Mouse (Mus musculus) monocyte, adult 5-6 weeks (primary cell): ENCODE measurements around the gene Slc15a3. TPM values are rescaled to one million over a fixed set of nuclear protein-coding genes. Genes with fewer than 3 reads are reported as not detected.

Experiments used
- ATAC-seq: fragments of 153-309, 156-312 bp; replicated peaks from 2 replicates; pipeline ENCODE4 v1.8.0; 2017; ENCODE audit warnings: mild to moderate bottlenecking; ENCODE audit not compliant: low TSS enrichment, insufficient number of reproducible peaks, severe bottlenecking, poor library complexity, low FRiP score
- total RNA-seq: library from RNA; stranded (forward); fragments of 200-1000, 200-491, 200-594 nt; gene quantifications from 3 replicates; pipeline ENCODE4 v1.2.3, GENCODE M21; 2017

Gene Slc15a3
- total RNA-seq, 1 experiment from 2014 or later, result 26.8 TPM

DNA sequence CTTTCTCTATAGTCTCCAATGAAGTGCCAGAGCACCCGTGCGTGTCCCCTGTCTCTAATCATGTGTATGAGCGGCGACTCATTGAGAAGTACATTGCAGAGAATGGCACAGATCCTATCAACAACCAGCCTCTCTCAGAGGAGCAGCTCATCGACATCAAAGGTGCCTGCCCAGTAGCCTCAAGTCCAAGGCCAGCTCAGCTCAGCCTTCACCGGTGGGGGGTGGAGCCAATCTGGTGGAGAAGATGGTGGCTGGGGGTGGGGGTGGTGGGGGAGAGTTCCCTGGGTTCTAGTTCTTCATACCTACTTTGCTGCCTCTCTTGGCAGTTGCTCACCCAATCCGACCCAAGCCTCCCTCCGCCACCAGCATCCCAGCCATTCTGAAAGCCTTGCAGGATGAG, 58.0 kb downstream of the Slc15a3 start:
- no peak for ATAC-seq

GRCm38 (mm10) chr19:10900315-10900714, 60.8 kb downstream of the Slc15a3 start:
- no peak for ATAC-seq

DNA sequence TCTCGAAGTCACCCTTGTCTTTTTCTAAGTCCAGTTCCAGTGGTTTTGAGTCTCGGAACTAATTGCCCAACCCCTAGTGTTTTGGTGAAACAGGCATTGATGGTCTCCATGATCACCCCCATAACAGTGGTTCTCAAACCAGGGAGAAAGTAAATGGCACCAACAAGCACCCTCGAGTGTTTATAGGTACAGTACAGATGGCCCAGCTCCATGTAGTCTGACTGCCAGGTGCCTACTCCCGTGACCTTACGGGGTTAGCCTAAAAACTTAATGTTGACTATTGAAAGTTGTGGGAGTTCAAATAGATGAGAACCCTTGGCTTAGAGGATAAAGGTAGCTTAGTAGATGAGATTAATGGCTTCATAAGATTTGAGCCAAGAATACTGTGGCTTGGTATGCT, 61.5 kb downstream of the Slc15a3 start:
- ATAC-seq, result no peak

DNA sequence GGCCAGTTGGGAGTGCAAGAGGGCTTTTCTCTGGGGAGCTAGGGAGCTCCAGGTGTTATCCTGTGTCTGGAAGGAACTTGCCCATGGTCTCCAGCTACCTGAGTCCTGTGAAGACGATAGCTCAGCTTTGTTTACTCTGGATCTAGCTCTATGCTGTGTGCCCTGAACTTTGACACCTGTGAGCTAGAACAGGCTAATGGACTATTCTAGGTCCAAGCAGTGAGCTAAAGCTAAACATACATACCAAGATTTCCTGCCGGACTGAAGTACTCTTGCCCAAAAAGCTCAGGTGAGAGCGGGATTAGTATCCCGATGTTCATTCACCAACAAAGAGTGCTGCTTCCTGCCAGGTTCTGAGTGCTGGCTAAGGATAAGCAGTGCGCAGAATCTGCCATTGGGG, 65.0 kb downstream of the Slc15a3 start:
- no peak for ATAC-seq

DNA sequence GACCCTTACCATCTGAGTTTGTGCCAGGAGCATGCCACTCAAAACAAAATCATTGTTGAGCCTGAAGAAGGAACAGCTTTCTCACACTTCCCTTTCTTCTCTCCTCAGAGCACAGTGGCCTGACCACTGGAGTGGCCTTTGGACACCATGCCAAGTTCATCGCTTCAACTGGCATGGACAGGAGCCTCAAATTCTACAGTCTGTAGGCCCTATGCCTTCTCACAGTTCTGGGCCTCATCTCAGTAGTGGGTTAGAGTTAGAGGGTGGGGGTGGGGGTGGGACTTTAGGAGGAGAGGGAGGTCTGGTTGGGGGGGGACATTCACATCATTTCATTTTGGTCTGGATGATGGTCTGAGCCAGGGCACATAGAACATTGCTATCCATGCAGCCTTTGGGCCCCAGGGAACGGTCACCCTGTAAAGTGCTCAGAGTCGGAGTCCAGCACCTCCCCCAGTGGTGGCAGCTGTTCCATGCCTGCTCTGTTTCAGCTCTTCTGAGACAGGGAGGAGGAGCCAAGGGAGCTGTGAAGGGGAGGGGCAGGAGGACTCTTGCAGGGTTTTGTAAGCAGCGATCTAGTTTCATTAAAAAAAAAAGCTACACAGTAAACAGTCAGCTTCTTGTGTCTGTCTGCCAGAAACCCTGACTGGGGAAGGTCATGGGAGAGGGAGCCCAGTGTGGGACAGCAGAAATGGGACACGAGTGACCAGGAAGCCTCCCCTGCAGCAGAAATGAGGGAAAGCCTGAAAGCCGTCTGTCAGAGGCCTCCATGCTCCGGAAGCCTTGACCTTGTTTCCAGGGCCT, 65.6 kb downstream of the Slc15a3 start:
- ATAC-seq, result no peak

GRCm38 (mm10) chr19:10905728-10906000, 66.1 kb downstream of the Slc15a3 start:
- ATAC-seq, result no peak

DNA sequence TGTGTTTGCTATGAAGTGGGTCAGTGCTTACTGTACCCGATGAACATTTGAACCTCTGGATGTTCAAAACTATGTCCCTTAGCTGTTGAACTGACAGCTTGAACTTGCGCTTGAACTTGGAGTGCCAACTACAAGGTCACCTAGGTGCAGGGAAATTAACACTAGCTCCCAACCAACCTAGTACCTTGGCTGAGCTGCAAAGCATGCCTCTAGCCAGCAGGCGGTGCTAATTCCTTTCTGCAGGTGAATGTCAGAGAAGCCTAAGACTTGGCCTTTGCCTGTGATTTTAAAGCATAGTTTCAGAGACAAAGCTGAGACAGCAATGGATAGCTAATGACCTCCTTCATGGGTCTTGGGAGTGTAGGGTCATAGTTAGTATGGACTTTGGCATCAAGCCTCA, 68.4 kb downstream of the Slc15a3 start:
- ATAC-seq, result peak; percentile 34; the same call in 1 of the 2 replicates

Other genes with a start within 250 kb of the Slc15a3 start
- gene Ddb1, start 234.4 kb upstream of the Slc15a3 start, total RNA-seq, result 228 to 236 TPM (median 231 TPM) in 3 replicates
- gene Tkfc, start 234.1 kb upstream of the Slc15a3 start, total RNA-seq, result 2.1 to 4.3 TPM (median 2.8 TPM) in 3 replicates
- not detected in 3 replicates for gene Vwce, start 205.5 kb upstream of the Slc15a3 start, total RNA-seq
- not detected in 3 replicates for gene Pga5, start 161.7 kb upstream of the Slc15a3 start, total RNA-seq
- 7.3 to 22.2 TPM (median 18.7 TPM) in 3 replicates for gene Vps37c, start 151.0 kb upstream of the Slc15a3 start, total RNA-seq
- 1.0 to 3.1 TPM in 2 of 3 replicates, not detected in the other for gene Cd5, start 100.7 kb upstream of the Slc15a3 start, total RNA-seq
- 1.8 to 3.3 TPM (median 2.2 TPM) in 3 replicates for gene Cd6, start 9.7 kb upstream of the Slc15a3 start, total RNA-seq
- 0.58 TPM in 1 of 3 replicates, not detected in the others for gene Tmem132a, start 30.2 kb downstream of the Slc15a3 start, total RNA-seq
- gene Tmem109, start 42.3 kb downstream of the Slc15a3 start, total RNA-seq, result 32.4 to 64.6 TPM (median 53.0 TPM) in 3 replicates
- gene Prpf19, start 55.5 kb downstream of the Slc15a3 start, total RNA-seq, result 74.0 to 103 TPM (median 96.6 TPM) in 3 replicates
- not detected in 3 replicates for gene Zp1, start 80.9 kb downstream of the Slc15a3 start, total RNA-seq
- gene Ptgdr2, start 97.4 kb downstream of the Slc15a3 start, total RNA-seq, result 0.75 to 1.6 TPM in 2 of 3 replicates, not detected in the other
- gene Ccdc86, start 109.5 kb downstream of the Slc15a3 start, total RNA-seq, result 15.3 to 26.6 TPM (median 16.1 TPM) in 3 replicates
- not detected in 3 replicates for gene Ms4a10, start 134.9 kb downstream of the Slc15a3 start, total RNA-seq
- gene Ms4a15, start 153.5 kb downstream of the Slc15a3 start, total RNA-seq, result 0.67 to 2.7 TPM in 2 of 3 replicates, not detected in the other
- not detected in 3 replicates for gene Ms4a18, start 178.3 kb downstream of the Slc15a3 start, total RNA-seq
- gene Ms4a8a, start 241.4 kb downstream of the Slc15a3 start, total RNA-seq, result 1.1 to 8.6 TPM (median 4.5 TPM) in 3 replicates